Mouse (Mus musculus) kidney, postnatal 14 days (tissue): ENCODE data around the gene Smyd1.

Experiments
- DNase-seq: peaks from one replicate; pipeline ENCODE4 v3.0.0; 2022; ENCODE audit warnings: mixed read lengths

The Smyd1 gene

GRCm38 (mm10) chr6:71258562-71258961, 63.5 kb downstream of the Smyd1 start:
- DNase-seq = no peak

- no peak for DNase-seq
Observed at GRCm38 (mm10) chr6:71257375-71257774, 64.7 kb downstream of the Smyd1 start.

DNA sequence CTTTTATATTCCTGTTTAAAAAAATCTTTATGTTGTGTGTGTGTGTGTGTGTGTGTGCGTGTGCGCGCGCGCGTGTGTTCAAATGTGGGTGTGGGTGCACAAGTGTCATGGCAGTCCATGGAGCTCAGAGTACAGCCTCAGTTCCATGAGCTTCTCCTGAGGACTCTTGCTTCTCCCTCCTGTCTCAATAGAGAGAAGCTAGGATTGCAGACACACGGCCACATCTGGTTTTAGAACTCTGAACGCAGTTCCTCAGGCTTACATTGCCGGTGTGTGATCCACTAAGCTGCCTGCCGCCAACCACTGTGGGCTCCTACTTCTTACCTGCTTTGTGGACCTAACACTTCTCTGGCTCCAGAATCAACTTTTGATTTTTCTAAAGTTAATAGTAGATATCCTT, 65.9 kb downstream of the Smyd1 start:
- DNase-seq = no peak

- no peak for DNase-seq
Observed at GRCm38 (mm10) chr6:71254456-71254855, 67.6 kb downstream of the Smyd1 start.

- DNase-seq = no peak
Observed at GRCm38 (mm10) chr6:71250951-71251350, 71.1 kb downstream of the Smyd1 start.

DNA sequence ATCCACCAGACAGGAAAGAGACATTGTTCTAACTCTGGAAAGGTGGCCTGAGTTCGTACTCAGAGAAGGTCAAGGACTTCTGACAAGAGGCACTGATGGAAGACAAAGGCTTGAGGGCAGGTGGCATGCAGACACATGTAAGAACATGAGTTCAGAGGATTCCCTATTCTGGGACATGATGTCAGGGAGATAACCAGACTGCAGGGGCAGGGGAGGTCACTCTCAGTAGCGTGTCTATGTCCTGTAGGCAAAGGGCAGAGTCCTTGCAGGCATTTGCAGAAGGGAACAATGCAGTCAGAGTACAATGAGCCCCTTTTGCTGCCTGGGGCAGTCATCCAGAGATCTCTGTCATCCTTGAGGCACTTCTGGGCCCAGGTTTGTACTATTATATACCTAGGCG, 72.4 kb downstream of the Smyd1 start:
- DNase-seq = no peak

GRCm38 (mm10) chr6:71248420-71248819, 73.6 kb downstream of the Smyd1 start:
- DNase-seq = no peak

- no peak for DNase-seq
Observed at GRCm38 (mm10) chr6:71243258-71243657, 78.8 kb downstream of the Smyd1 start.

- no peak for DNase-seq
Observed at GRCm38 (mm10) chr6:71242811-71243210, 79.2 kb downstream of the Smyd1 start.

DNA sequence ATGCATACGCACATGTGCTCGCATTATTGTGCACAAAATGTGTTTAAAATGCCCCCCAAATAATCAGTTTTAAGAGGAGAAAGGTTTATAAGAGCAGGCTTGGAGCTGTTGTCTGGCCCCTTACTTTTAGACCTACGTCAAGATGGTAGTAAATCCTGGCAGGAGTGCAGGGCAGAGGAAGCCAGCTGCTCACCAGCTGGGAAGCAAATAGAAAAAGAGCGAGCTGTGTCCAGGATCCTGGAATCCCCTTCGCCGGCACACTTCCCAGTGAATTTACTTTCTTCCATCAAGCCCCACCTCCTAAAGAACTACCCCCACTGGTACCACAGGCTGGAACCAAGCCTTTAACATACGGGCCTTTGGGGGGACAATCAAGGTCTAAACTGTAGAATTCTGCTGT, 81.2 kb downstream of the Smyd1 start:
- DNase-seq = no peak

DNA sequence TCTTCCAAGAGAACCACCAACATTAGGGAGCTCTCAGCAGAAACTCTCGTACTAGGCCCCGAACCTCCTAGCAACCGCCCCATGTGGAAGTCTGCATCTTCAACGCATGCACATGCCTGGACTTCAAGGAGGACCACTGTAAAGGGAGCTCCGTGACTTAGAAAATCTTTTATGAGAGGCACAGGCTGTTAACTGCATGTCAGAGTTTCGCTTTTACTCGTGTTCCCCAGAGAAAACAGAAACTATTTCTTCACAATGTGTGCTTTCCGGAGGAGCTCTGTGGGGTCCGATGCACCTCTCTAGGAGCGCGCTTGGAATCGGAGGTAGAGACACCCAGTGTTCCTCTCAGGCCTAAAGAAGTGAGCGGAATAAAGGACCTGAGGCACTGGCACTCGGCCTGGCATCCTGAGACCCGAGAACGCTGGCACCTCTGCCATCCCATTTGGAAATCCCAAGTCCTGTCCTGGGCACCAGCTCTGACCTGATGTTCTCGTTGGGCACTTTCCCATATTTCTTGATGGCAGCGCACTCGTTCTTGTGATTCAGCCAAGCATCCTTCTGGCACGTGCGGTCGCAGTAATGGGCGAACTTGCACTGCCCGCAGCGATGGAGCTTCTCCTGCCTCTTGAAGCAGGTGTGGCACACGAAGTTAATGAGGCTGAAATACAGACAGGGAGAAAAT, 82.8 kb downstream of the Smyd1 start:
- DNase-seq = no peak

- peak; percentile 19 for DNase-seq
Observed at GRCm38 (mm10) chr6:71237031-71237431, 85.0 kb downstream of the Smyd1 start.

- DNase-seq = peak; percentile 30
Observed at GRCm38 (mm10) chr6:71236506-71236905, 85.5 kb downstream of the Smyd1 start.

GRCm38 (mm10) chr6:71235944-71236343, 86.1 kb downstream of the Smyd1 start:
- no peak for DNase-seq

DNA sequence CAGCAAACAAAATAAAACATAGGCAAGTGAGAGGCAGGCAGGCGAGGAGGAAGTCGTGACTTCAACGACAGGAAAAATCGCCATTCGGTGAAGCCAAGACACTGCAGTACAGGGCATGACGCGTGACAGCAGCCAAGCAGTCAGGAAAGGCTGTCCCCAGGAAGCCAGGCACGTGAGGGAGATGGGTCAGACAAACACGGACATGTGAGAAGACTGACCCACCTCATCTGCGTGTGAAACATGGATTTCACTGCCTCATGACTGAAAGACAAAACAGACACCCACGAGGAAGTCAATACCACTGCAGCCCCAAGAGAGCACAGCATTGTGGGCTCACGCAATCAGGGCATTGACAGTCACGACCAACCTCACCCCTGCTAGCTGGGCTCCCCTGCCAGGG, 86.9 kb downstream of the Smyd1 start:
- no peak for DNase-seq

DNA sequence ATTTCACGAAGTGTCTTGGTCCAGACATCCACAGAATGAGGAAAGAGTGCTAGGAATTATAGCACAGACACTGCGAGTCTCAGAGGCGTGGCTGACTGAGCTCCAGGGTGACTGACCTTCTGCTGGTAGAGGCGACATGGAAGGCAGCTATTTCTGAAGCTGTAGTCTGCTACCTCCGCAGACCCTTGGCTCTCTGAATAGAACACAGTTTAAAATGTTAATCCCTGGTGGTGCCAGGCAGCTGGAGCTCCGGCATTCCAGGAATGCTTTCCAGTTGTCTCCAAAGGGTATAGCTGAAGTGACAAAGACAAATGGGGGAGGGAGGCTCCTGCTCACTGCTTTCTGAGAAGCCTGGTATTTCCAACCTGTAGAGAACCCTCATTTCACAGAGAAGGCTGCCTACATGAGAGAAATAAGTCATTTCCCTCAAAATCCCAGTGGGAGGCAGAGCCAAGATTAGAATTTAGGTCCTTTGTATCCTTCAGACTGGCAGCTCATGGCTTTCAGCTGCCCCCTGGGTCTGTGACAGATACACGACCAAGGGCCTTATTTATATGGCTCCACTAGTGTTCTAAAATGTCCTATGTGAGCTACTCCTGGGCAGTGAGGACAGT, 94.8 kb downstream of the Smyd1 start:
- DNase-seq = peak; percentile 42

- DNase-seq = no peak
Observed at GRCm38 (mm10) chr6:71226544-71226943, 95.5 kb downstream of the Smyd1 start.

GRCm38 (mm10) chr6:71224184-71224943, 97.7 kb downstream of the Smyd1 start:
- no peak for DNase-seq

- no peak for DNase-seq
Observed at GRCm38 (mm10) chr6:71221501-71221900, 100.5 kb downstream of the Smyd1 start.

DNA sequence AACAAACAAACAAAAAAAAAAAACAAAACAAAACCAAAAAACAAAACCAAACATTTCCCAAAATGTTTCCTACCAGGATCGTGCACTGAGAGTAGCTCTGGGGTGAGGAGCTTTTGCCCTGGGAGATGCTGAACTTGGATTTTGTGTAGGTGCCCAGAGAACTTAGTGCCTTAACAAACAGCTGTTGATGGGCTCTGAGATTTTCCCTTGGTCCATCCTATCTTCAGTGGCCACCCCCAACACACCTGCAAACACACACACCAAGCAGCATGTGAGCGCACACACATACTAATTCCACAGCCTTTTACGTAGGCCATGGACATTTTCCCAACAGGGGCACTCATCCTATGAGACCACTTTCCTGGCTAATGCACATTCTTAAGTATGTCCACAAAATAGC, 109.6 kb downstream of the Smyd1 start:
- DNase-seq = no peak

GRCm38 (mm10) chr6:71211917-71212316, 110.1 kb downstream of the Smyd1 start:
- no peak for DNase-seq

GRCm38 (mm10) chr6:71208691-71209090, 113.3 kb downstream of the Smyd1 start:
- DNase-seq = no peak

GRCm38 (mm10) chr6:71204166-71204565, 117.9 kb downstream of the Smyd1 start:
- no peak for DNase-seq

DNA sequence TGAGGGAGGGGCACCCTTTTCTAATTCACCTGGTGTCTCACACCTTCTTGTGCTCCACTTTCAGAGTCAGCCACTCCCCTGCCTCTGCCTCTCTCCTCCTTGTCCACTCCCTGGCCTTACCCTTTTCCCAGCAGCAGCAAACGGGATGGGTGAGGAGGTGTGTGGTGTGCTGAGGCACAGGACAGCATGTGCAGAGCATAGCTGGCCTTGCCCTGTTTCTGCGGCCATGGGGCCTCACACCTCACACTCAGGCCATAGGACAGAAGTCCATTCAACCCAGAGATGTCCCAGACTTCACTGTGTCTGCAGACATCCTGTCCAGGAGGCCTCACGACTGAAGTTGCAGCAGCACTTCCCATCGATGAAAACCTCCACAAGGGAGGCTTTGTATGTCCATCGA, 118.4 kb downstream of the Smyd1 start:
- DNase-seq = no peak
